In the genomic region with DNA sequence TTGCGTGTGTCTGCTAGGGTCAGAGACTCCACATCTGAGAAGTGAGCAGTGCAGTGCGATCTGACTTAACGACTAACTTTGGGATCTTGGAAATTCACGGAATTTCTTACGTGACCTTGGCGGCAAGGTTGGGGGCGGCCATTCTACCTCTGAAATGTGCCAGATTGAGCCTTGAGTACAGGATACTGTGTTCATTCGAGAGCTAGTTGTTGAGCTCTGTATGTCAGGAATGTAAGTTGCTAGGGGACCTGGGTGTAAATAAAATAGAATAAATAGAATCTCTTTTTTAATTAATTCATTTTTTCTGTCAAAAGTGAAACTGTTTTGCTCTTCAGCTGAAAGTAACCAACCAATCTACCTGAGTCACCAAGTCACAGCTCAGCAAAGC, we compare ENCODE assay signal across 16 mouse cellular contexts. TPM values are rescaled to one million over a fixed set of nuclear protein-coding genes. Genes with fewer than 3 reads are reported as not detected.
A peak's percentile ranks its signal among the peaks of the same experiment; 100 is the strongest.
DNase-seq lines count a peak whose midpoint lies in the region; ATAC-seq and TF ChIP-seq lines count a peak whose summit lies in the region.
"Had no signal": no experiment of that assay in that cellular context is flagged by ENCODE, and none has a peak within 500 bp of the region (broad histone marks: within the 10 kb centered on the region; RNA-seq: fewer than 3 reads in every experiment).

No protein-coding gene starts in this region.

- H3K4me2 ChIP-seq in heart, embryonic 14.5 days (ENCODE audit: low read length): peak overlapping the region; percentile 45
- H3K4me2 ChIP-seq: embryonic facial prominence, embryonic 15.5 days; limb, embryonic 13.5 days; liver, embryonic 15.5 days; neural tube, embryonic 12.5 days had no signal

- no peak for TF ChIP-seq POLR2A in cerebellum, adult 2 months (IDR thresholded peaks at IDR 0.05; ENCODE audit: borderline replicate concordance, insufficient read depth, low read length)
- TF ChIP-seq POLR2A in lung, adult 2 months (IDR thresholded peaks at IDR 0.05; ENCODE audit: borderline replicate concordance, extremely low read depth, low read depth, low read length): no peak

- TF ChIP-seq CTCF in cerebellum, adult 2 months (IDR thresholded peaks at IDR 0.05; ENCODE audit: borderline replicate concordance, insufficient read depth, low read depth, low read length): no peak
- TF ChIP-seq CTCF in lung, adult 2 months (IDR thresholded peaks at IDR 0.05; ENCODE audit: insufficient read depth, low read length): no peak

- no peak for DNase-seq in cerebellum, adult 2 months
- no peak for DNase-seq in cerebellum, adult 11-12 months
- DNase-seq in heart, postnatal 25 days (ENCODE audit: low spot score): no peak
- DNase-seq in lung, adult 2 months: no peak
- DNase-seq in lung, postnatal 10 days: no peak
- peak; percentile 36 for DNase-seq in ZHBTc4 (ENCODE audit: low read depth, low spot score)
- no peak for DNase-seq in B cell, adult 2 months
- DNase-seq: cerebellum, adult 9-10 months; gastrocnemius, postnatal 25 days had no signal

- peak overlapping the region; percentile 20 for H3K4me3 ChIP-seq in cerebellum, adult 2 months (replicated peaks; ENCODE audit: insufficient read depth, low read depth, low read length)
- H3K4me3 ChIP-seq in heart, embryonic 14.5 days (ENCODE audit: control insufficient read depth in 1 of 2, insufficient read depth in 1 of 2, low read depth in 1 of 2, low read length in 2 of 2): peak overlapping the region; percentile 11 to 22; a peak in 3 of 4 replicates
- peak overlapping the region; percentile 27 for H3K4me3 ChIP-seq in lung, adult 2 months (replicated peaks; ENCODE audit: extremely low read depth, low read depth, low read length)
- H3K4me3 ChIP-seq: embryonic facial prominence, embryonic 15.5 days; limb, embryonic 13.5 days; liver, embryonic 15.5 days; neural tube, embryonic 12.5 days had no signal

- peaks cover 3% of the 10 kb centered on the region for H3K4me1 ChIP-seq in cerebellum, adult 2 months (ENCODE audit: control insufficient read depth, insufficient read depth, low read length)
- peaks cover 0 to 7% of the 10 kb centered on the region in 2 experiments; a peak in 1 of 4 replicates for H3K4me1 ChIP-seq in heart, embryonic 14.5 days (ENCODE audit: control insufficient read depth in 2 of 2, insufficient read depth in 2 of 2, low read length in 2 of 2)
- H3K4me1 ChIP-seq in lung, adult 2 months (ENCODE audit: control insufficient read depth, insufficient read depth, low read length): no peaks in the 10 kb centered on the region
- H3K4me1 ChIP-seq: liver, embryonic 15.5 days had no signal

- no peaks in the 10 kb centered on the region for H3K9me3 ChIP-seq in heart, embryonic 14.5 days (ENCODE audit: control insufficient read depth, low read length)
- H3K9me3 ChIP-seq: embryonic facial prominence, embryonic 15.5 days; limb, embryonic 13.5 days; liver, embryonic 15.5 days; neural tube, embryonic 12.5 days had no signal

- no peak for ATAC-seq in heart, embryonic 14.5 days (ENCODE audit: insufficient number of reproducible peaks, insufficient read depth, low FRiP score, low read depth)
- ATAC-seq: Patski had no signal

- H3K27me3 ChIP-seq in cerebellum, adult 2 months (ENCODE audit: control insufficient read depth, insufficient read depth, low read length): no peaks in the 10 kb centered on the region
- no peaks in the 10 kb centered on the region for H3K27me3 ChIP-seq in heart, embryonic 14.5 days (ENCODE audit: control insufficient read depth, insufficient read depth, low read length)
- H3K27me3 ChIP-seq: limb, embryonic 13.5 days; neural tube, embryonic 12.5 days; Patski had no signal

- intact Hi-C loops in heart, postnatal 25 days (cut with DNase I): no loop called here

- no peak overlapping the region for H3K27ac ChIP-seq in cerebellum, adult 2 months (ENCODE audit: insufficient read depth, low read length)
- no peak overlapping the region for H3K27ac ChIP-seq in heart, embryonic 14.5 days (replicated peaks in 1 of 2; ENCODE audit: control insufficient read depth in 1 of 2, insufficient read depth in 1 of 2, low read depth in 2 of 2, low read length in 2 of 2)
- H3K27ac ChIP-seq: embryonic facial prominence, embryonic 15.5 days; limb, embryonic 13.5 days; liver, embryonic 15.5 days; neural tube, embryonic 12.5 days had no signal

- no peak overlapping the region for H3K9ac ChIP-seq in heart, embryonic 14.5 days (ENCODE audit: low read length)
- H3K9ac ChIP-seq: embryonic facial prominence, embryonic 15.5 days; limb, embryonic 13.5 days; liver, embryonic 15.5 days; neural tube, embryonic 12.5 days had no signal

- WGBS in cerebellum, adult 2 months: 54% methylated on average over 8 of the region's 8 CpGs
- WGBS in heart, embryonic 14.5 days: 28% methylated on average over 8 of the region's 8 CpGs
- 48% methylated on average over 8 of the region's 8 CpGs for WGBS in lung, adult 2 months

- no peaks in the 10 kb centered on the region for H3K36me3 ChIP-seq in heart, embryonic 14.5 days (ENCODE audit: control insufficient read depth, insufficient read depth, low read length)
- H3K36me3 ChIP-seq: embryonic facial prominence, embryonic 15.5 days; limb, embryonic 13.5 days; liver, embryonic 15.5 days; neural tube, embryonic 12.5 days had no signal

RNA-seq across cellular contexts. Expression of a gene that starts 22.8 kb away (rescaled TPM):
- 28.4 and 33.8 TPM in 2 replicates for polyA plus RNA-seq in cerebellum, adult 2 months (2012; rRNA removed)
- polyA plus RNA-seq in heart, embryonic 14.5 days (2014; fragmentation: Nextera tagmentation; extraction: Ambion mirVana): 2.6 TPM in 2 replicates
- under 1 TPM in 1 of 2 experiments, not detected in 1; 0.22 TPM for total RNA-seq in heart, postnatal 25 days (2021)
- polyA plus RNA-seq in lung, adult 2 months (2012; rRNA removed): 0.07 TPM in 1 of 2 replicates, not detected in the other
- total RNA-seq: megakaryocyte-erythroid progenitor cell, adult 5-6 weeks had no signal
- polyA plus RNA-seq: liver, embryonic 15.5 days had no signal

RNA-seq across cellular contexts. Expression of a gene that starts 32.7 kb away (rescaled TPM):
- 17.7 and 19.3 TPM in 2 replicates for polyA plus RNA-seq in cerebellum, adult 2 months (2012; rRNA removed)
- polyA plus RNA-seq in heart, embryonic 14.5 days (2014; fragmentation: Nextera tagmentation; extraction: Ambion mirVana): 21.4 and 23.1 TPM in 2 replicates
- 10 to 100 TPM; 45.0 to 46.3 TPM for total RNA-seq in heart, postnatal 25 days (2021)
- 23.2 and 24.3 TPM in 2 replicates for polyA plus RNA-seq in lung, adult 2 months (2012; rRNA removed)
